Mouse (Mus musculus) olfactory bulb, adult 2 months (tissue): ENCODE data around the gene 9430015G10Rik. TPM values are rescaled to one million over a fixed set of nuclear protein-coding genes. Genes with fewer than 3 reads are reported as not detected.
A peak's percentile ranks its signal among the peaks of the same experiment; 100 is the strongest.

ENCODE experiments used
- H3K27ac ChIP-seq: fragments of 200-500 bp; 2 replicates; pipeline ENCODE4 v1.5.1; 2012; ENCODE audit warnings: low read depth, low read length; ENCODE audit not compliant: insufficient read depth
- H3K4me1 ChIP-seq: fragments of 200-500 bp; 2 replicates; pipeline ENCODE4 v1.6.1; 2012; ENCODE audit warnings: low read length; ENCODE audit not compliant: control insufficient read depth, insufficient read depth
- H3K4me3 ChIP-seq: fragments of 200-500 bp; 2 replicates; pipeline ENCODE4 v1.5.1; 2012; ENCODE audit warnings: mild to moderate bottlenecking, low read depth, low read length, moderate library complexity; ENCODE audit not compliant: insufficient read depth
- CTCF ChIP-seq: fragments of 200-500 bp; IDR thresholded peaks from 2 replicates; pipeline ENCODE4 v1.5.1; 2012; ENCODE audit warnings: low read depth, mild to moderate bottlenecking, low read length, moderate library complexity; ENCODE audit not compliant: insufficient read depth
- POLR2A ChIP-seq: fragments of 200-500 bp; IDR thresholded peaks from 2 replicates; pipeline ENCODE4 v1.6.1; 2012; ENCODE audit warnings: mild to moderate bottlenecking, low read depth, low read length, moderate library complexity; ENCODE audit not compliant: insufficient read depth
- WGBS: fragments of 180-500 bp; shearing (Covaris S2); methylation state at CpG from one replicate; pipeline ENCODE4 v1.1.7; 2018; 5-methylcytosine and 5-hydroxymethylcytosine counted together
- polyA plus RNA-seq: library from polyadenylated mRNA; stranded (reverse); fragments of >200 nt; gene quantifications from 2 replicates; pipeline ENCODE4 v1.2.4, GENCODE M21; 2012; ENCODE audit warnings: low replicate concordance; ENCODE audit not compliant: missing spikeins, insufficient read depth, insufficient read length

Gene 9430015G10Rik
- not detected in 2 replicates for polyA plus RNA-seq

DNA sequence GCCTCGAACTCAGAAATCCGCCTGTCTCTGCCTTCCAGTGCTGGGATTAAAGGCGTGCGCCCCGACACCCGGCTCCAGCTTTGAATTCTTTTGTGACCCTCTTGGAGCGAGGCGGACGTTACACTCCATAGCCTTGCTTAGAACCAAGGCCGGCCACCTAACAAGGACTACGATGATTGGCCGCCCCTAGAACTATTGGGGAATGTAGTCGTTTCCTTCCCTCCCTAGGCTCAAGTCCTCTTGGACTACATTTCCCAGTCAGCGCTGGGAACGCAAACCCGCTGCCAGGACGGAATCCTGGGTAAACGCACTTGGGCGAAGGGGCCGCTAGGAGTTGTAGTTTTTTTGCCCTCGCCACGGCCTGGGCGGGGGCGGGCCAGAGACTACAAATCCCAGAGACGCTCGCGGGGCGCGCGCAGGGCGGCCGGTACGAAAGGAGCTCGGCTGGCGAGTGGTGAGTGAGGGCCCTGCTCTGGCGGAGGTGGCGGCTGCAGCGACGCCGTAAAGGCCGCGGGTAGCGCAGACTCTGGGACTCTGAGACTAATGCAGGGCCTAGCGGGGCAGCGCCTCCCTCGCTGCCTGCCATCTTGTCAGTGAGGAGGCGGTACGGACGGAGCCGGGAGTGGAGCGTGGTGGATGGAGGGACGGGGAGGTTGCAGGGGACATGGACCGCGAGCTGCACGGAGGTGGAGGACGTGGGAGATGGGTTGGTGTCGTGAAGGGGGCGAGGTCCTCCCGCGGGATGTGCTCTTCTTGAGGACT is at the start of gene 9430015G10Rik:
Gene 9430015G10Rik (plus strand): TSS at position 413 of the 762 bp plus-strand sequence.
- WGBS = under 1% methylated on average over 60 of the region's 60 CpGs
- Histone ChIP-seq H3K4me3 (peak within 1 kb of the TSS; percentile 76), H3K27ac (peak within 1 kb of the TSS; percentile 67), H3K4me1 (peaks cover 2% of the 10 kb centered on the region)
- TF ChIP-seq POLR2A (peak; percentile 44), CTCF (no peak)

DNA sequence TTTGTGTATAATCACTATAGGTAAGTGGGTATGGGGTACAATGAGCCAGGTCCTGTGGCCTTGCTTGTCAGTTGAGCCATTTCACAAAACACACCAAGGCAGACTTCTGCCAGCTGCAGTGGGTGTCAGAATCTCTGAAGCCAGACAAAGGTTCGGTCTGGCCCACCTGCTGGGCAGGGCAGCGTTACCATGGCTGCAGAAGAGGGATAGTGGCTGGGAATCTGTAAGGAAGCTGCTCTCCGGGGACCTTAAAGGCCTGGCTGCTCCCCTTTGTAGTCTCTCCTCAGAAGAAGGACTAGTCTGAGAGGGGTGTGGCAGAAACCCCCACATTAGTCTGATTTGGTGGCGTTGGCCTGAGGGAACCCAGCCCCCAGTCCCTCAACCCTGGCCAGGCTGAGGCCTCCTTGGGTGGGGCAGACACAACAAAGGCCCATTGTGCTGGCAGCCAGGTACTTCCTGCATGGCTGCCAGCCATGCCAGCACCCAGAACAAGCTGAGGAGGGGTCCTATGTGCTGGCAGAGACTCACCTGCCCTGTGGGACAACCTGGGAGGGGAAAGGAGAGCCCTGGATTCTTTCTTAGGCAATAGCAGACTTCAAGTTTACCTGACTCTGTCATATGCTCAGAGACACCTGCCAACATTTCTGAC is 45.8 kb upstream of the 9430015G10Rik start:
- TF ChIP-seq CTCF (no peak), POLR2A (no peak)
- Histone ChIP-seq H3K4me1 (no peaks in the 10 kb centered on the region; the same call in 1 of the 2 replicates), H3K4me3 (no peak overlapping the region), H3K27ac (no peak overlapping the region)
- 25% methylated on average over 4 of the region's 4 CpGs for WGBS

DNA sequence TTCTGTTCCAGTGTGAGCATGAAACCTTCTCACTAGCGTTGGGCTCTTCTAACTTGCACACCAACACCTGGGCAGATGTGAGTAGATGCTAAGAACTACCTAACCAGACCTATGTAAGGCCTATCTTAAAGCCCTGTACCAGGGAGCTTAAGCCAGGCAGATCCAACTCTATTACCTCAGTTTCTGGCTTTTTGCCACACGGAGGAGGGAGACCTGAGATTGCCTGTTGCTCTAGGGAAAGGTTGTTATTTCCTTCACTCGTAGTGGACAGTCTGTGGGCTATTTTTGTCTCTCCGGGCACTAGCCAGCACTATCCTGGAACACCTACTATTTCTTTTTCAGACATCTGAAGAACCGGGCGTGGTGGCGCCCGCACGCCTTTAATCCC is 45.3 kb upstream of the 9430015G10Rik start:
- WGBS = 82% methylated on average over 9 of the region's 9 CpGs
- no peaks in the 10 kb centered on the region; the same call in 1 of the 2 replicates for H3K4me1 ChIP-seq
- no peak overlapping the region for H3K27ac ChIP-seq
- TF ChIP-seq CTCF (no peak), POLR2A (no peak)
- H3K4me3 ChIP-seq = no peak overlapping the region

DNA sequence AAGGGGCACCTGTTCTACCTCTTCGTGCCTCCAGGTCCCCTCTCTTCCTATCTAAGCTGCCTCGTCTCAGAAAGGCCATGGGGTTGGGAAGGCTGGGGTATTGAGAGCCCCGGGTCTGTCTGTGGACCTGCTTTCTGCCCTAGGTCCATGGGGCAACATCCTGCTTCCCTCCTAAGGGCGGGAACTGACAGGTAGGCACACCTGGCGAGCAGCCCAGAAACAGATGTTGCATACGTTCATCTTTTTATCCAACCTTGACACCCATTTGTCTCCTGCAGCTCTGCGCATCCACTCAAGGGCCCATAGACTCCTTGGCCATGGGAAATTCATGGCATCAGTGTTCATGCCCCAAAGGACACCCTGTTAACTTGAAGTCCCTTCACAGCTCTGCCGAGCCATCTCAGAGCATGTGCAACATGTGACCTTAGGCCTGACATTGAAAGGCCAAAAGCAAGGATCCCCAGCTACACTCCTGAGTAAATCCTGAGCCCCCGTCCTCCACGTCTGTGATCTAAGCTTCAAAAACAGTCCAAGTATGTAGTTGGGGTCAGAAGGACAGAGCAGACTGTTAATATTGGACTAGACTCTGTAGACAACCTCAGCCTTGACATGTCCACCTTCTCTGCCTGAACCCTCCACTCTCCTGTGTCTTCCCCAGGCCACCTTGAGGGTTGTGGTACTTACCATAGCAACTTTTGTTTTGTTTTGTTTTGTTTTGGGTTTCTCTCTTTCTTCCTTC is 44.5 kb upstream of the 9430015G10Rik start:
- TF ChIP-seq POLR2A (no peak), CTCF (no peak)
- 91% methylated on average over 10 of the region's 10 CpGs for WGBS
- H3K4me1 ChIP-seq = peaks cover 2% of the 10 kb centered on the region; the same call in 1 of the 2 replicates
- no peak overlapping the region for H3K4me3 ChIP-seq
- no peak overlapping the region for H3K27ac ChIP-seq

DNA sequence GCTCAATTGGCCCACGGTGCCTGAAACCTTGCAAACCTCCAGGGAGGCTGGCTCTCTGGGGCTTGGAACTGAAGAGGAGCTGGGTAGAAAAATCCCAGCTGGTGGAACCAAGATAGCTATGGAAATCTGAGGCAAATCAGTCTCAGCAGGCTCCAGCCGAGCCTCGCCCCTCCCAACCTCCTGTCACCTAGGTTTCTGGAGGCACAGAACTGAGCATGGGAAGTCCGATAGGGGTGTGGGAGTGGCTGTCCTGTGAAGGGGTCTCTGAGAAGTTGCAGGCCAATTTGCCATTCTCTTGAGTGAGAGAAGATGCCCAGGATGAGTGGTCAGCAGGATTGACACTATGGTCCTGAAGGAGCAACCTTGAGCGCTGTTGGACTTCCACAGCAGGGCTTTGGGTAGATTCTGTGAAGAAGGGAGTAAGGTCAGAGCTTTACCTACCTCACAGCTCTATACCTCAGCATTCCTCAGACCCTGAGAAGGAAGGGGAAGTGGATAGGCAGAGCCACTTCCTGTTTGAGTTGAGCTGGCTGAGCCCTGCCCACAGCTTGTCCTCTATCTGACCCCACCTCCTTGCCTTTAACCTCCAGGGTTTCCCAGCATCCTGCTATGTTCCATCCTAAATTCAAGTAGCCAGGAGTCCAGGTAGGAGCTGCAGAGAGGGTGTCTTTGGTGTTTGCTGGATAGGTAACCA is 42.4 kb upstream of the 9430015G10Rik start:
- Histone ChIP-seq H3K27ac (no peak overlapping the region), H3K4me1 (peaks cover 8% of the 10 kb centered on the region), H3K4me3 (no peak overlapping the region)
- TF ChIP-seq POLR2A (no peak), CTCF (no peak)
- WGBS = 77% methylated on average over 5 of the region's 5 CpGs

DNA sequence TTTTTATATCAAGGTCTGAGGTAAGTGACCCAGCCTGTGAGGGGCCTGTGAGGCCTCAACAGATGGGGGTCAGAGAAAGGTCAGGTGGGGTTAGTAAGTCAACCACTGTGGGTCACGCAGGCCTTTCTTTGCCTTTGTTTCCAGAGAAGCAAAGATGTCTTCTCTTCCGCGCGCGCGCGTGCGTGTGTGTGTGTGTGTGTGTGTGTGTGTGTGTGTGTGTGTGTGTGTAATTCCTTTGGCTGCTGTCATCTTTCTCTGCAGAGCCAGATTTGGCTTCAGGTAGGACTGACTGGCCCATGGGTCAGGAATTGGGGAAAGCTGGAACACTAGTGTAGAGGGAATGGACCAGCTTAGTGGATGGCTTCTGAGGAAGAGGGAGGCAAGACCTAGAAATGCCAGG is 40.1 kb upstream of the 9430015G10Rik start:
- H3K4me3 ChIP-seq = no peak overlapping the region

DNA sequence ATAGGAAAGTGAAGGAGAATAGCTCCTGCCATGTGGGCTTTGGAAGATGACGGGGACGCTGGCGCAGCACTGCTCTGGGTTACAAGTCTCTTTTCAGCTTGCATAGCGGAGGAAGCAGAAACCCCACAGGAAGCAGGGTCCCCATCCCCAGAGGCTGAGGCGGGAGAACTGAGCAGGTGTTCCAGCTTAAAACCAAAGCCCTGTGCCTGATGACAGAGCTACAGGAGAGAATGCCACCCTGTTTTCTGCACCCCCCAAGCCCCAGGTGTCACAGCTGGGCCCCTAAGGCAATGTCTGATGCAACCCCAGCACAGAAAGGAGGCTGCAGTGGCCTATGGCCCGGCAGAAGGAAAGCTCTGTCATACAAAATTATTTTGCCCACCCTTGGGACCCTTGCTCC is 39.5 kb upstream of the 9430015G10Rik start:
- Histone ChIP-seq H3K4me3 (no peak overlapping the region), H3K27ac (no peak overlapping the region), H3K4me1 (peaks cover 8% of the 10 kb centered on the region)
- TF ChIP-seq POLR2A (no peak), CTCF (no peak)
- 52% methylated on average over 6 of the region's 6 CpGs for WGBS

More for the DNA sequence above, 40.1 kb upstream of the 9430015G10Rik start:
- Histone ChIP-seq H3K4me1 (peaks cover 8% of the 10 kb centered on the region), H3K27ac (no peak overlapping the region)
- TF ChIP-seq CTCF (no peak), POLR2A (no peak)
- WGBS = 97% methylated on average over 8 of the region's 8 CpGs

DNA sequence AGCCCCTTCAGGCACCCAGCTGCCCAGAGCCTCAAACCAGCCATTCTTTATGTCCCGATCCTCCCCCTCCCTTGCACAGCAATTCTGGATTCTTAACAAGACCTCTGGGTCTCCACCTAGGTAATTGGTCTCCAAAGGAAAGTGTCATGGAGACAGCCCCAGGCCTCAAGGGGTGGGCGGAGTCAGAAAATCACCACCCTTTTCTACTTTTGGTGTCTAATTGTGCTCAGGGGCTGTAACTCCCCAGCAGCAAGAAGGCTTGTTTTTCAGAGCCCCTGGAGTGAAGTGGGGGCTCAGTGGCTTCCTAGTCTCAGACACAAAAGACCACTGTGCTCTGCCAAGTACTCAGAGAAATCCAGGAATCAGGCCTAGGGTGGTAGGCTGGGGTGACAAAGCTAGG is 39.1 kb upstream of the 9430015G10Rik start:
- Histone ChIP-seq H3K27ac (no peak overlapping the region), H3K4me3 (no peak overlapping the region), H3K4me1 (peaks cover 8% of the 10 kb centered on the region)
- no peak for TF ChIP-seq POLR2A
- TF ChIP-seq CTCF = no peak
- 41% methylated on average over 2 of the region's 2 CpGs for WGBS

DNA sequence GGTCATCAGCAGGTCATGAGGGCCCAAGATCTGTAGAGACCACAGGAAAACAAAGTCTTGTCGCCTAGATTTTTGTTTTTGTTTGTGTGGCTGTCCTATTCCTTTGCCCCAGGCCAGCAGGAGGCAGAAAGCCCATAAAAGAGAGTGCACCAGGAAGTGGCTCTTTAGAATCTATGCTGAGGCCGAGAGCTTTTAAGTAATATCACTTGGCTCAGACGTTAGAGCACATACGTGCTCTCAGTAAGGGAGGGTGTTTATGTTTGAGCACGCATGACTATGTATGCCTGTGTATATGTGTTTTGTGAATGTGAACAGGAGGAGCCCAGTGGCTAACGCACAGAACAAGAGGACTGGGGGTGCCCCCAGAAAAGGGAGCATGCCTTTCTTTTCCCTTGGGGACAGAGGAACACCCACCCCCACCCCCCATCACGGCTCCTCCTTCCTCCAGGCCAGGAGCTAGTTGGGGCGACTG is 32.8 kb upstream of the 9430015G10Rik start:
- Histone ChIP-seq H3K4me3 (no peak overlapping the region), H3K4me1 (peaks cover 10% of the 10 kb centered on the region), H3K27ac (no peak overlapping the region)
- no peak for TF ChIP-seq POLR2A
- WGBS = 39% methylated on average over 8 of the region's 8 CpGs
